Mouse (Mus musculus): Measurements from ENCODE around the gene Hlcs. TPM values are rescaled to one million over a fixed set of nuclear protein-coding genes. Genes with fewer than 3 reads are reported as not detected.

The Hlcs gene
- total RNA-seq, 2 experiments from 2014 or later, result 13.5 to 13.9 TPM

GRCm38 (mm10) chr16:94250136-94250535 is 63.2 kb downstream of the Hlcs start:
- DNase-seq (ENCODE audit: low spot score in 2 of 2), result no peak

- no peak for DNase-seq (ENCODE audit: low spot score in 2 of 2)
Observed at GRCm38 (mm10) chr16:94249666-94250065, 63.7 kb downstream of the Hlcs start.

GRCm38 (mm10) chr16:94248721-94249120 is 64.7 kb downstream of the Hlcs start:
- no peak for DNase-seq (ENCODE audit: low spot score in 2 of 2)

- DNase-seq (ENCODE audit: low spot score in 2 of 2), result no peak
Observed at GRCm38 (mm10) chr16:94246976-94247375, 66.4 kb downstream of the Hlcs start.

GRCm38 (mm10) chr16:94246058-94246784 is 67.2 kb downstream of the Hlcs start:
- DNase-seq (ENCODE audit: low spot score in 2 of 2), result no peak

- no peak for DNase-seq (ENCODE audit: low spot score in 2 of 2)
Observed at GRCm38 (mm10) chr16:94241126-94241525, 72.2 kb downstream of the Hlcs start.

- DNase-seq (ENCODE audit: low spot score in 2 of 2), result no peak
Observed at GRCm38 (mm10) chr16:94240190-94240589, 73.2 kb downstream of the Hlcs start.

GRCm38 (mm10) chr16:94239567-94239966 is 73.8 kb downstream of the Hlcs start:
- DNase-seq (ENCODE audit: low spot score in 2 of 2), result no peak

- DNase-seq (ENCODE audit: low spot score in 2 of 2), result no peak
Observed at GRCm38 (mm10) chr16:94239146-94239545, 74.2 kb downstream of the Hlcs start.

- no peak for DNase-seq (ENCODE audit: low spot score in 2 of 2)
Observed at GRCm38 (mm10) chr16:94237130-94237484, 76.3 kb downstream of the Hlcs start.

GRCm38 (mm10) chr16:94236226-94237129 is 76.9 kb downstream of the Hlcs start:
- DNase-seq (ENCODE audit: low spot score in 2 of 2), result peak; percentile 44 to 70

GRCm38 (mm10) chr16:94235718-94236117 is 77.7 kb downstream of the Hlcs start:
- no peak for DNase-seq (ENCODE audit: low spot score in 2 of 2)

- no peak for DNase-seq (ENCODE audit: low spot score in 2 of 2)
Observed at GRCm38 (mm10) chr16:94234202-94234601, 79.2 kb downstream of the Hlcs start.

- no peak for DNase-seq (ENCODE audit: low spot score in 2 of 2)
Observed at GRCm38 (mm10) chr16:94230909-94231575, 82.3 kb downstream of the Hlcs start.

- DNase-seq (ENCODE audit: low spot score in 2 of 2), result no peak
Observed at GRCm38 (mm10) chr16:94230499-94230898, 82.9 kb downstream of the Hlcs start.

GRCm38 (mm10) chr16:94229890-94230289 is 83.5 kb downstream of the Hlcs start:
- DNase-seq (ENCODE audit: low spot score in 2 of 2), result no peak

GRCm38 (mm10) chr16:94228858-94229555 is 84.4 kb downstream of the Hlcs start:
- DNase-seq (ENCODE audit: low spot score in 2 of 2), result no peak

GRCm38 (mm10) chr16:94227328-94228018 is 85.9 kb downstream of the Hlcs start:
- DNase-seq (ENCODE audit: low spot score in 2 of 2), result peak; percentile 20 to 39

- no peak for DNase-seq (ENCODE audit: low spot score in 2 of 2)
Observed at GRCm38 (mm10) chr16:94223363-94223720, 90.0 kb downstream of the Hlcs start.

- no peak for DNase-seq (ENCODE audit: low spot score in 2 of 2)
Observed at GRCm38 (mm10) chr16:94222646-94223362, 90.6 kb downstream of the Hlcs start.
